17 mouse cellular contexts compared by ENCODE assay signal in the genomic region with DNA sequence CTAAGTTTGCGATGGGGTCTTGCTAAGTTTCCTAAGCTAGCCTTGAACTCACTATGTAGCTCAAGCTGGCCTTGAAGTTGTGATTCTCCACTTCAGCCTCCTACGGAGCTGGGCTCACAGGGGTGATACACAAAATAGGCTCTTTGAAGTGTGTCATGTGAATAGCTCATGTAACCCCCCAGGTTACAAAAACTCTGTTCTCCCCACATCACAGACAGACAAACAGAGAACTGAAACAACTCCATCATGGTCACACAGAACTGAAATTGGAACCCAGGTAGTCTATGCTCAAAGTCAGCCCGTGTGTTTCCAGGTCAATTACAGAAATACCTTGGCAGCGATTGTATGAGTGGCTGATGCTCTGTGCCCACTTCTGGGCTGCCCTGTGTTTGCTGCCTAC.
"Had no signal": no experiment of that assay in that cellular context is flagged by ENCODE, and none has a peak within 500 bp of the region (broad histone marks: within the 10 kb centered on the region; RNA-seq: fewer than 3 reads in every experiment).

No protein-coding gene starts in this region.

- H3K27ac ChIP-seq: neural tube, embryonic 12.5 days; neural tube, embryonic 13.5 days; neural tube, embryonic 15.5 days; stomach, embryonic 15.5 days; stomach, postnatal 0 days had no signal

- H3K9me3 ChIP-seq: neural tube, embryonic 12.5 days; neural tube, embryonic 13.5 days; neural tube, embryonic 15.5 days; stomach, embryonic 15.5 days had no signal

- H3K4me2 ChIP-seq: neural tube, embryonic 12.5 days; neural tube, embryonic 13.5 days; neural tube, embryonic 15.5 days; stomach, embryonic 15.5 days had no signal

- H3K27me3 ChIP-seq: neural tube, embryonic 12.5 days; neural tube, embryonic 13.5 days; neural tube, embryonic 15.5 days; stomach, embryonic 15.5 days had no signal

- H3K36me3 ChIP-seq: neural tube, embryonic 12.5 days; neural tube, embryonic 13.5 days; neural tube, embryonic 15.5 days; stomach, embryonic 15.5 days had no signal

- H3K4me3 ChIP-seq: neural tube, embryonic 12.5 days; neural tube, embryonic 13.5 days; neural tube, embryonic 15.5 days; stomach, embryonic 15.5 days had no signal

- DNase-seq: retina, postnatal 1 day; right cerebral cortex, adult 18-20 months; right cerebral cortex, postnatal 14 days; right cerebral cortex, postnatal 25 days; right cerebral cortex, postnatal 4 days; spleen, adult 18-20 months; thymus, adult 18-20 months; thymus, adult 2 months; thymus, postnatal 14 days; thymus, postnatal 25 days; thymus, postnatal 36 days; thymus, postnatal 4 days had no signal

- H3K4me1 ChIP-seq: neural tube, embryonic 12.5 days; neural tube, embryonic 13.5 days; neural tube, embryonic 15.5 days; stomach, embryonic 15.5 days had no signal

- H3K9ac ChIP-seq: neural tube, embryonic 12.5 days; neural tube, embryonic 13.5 days; neural tube, embryonic 15.5 days; stomach, embryonic 15.5 days had no signal
